Mouse (Mus musculus) midbrain, embryonic 14.5 days (tissue): ENCODE measurements at regions not wholly inside any gene's neighbourhood (a gene's known extent, or its start where the extent isn't known, plus 50 kb on each side); places are given as distances from the start of the nearest gene placed in this dataset.
"Not testable (repeated sequence)": the region's sequence is repeated elsewhere in the genome, so short reads cannot be mapped to it uniquely, and the experiment has no call there.

Source experiments
- ATAC-seq: fragments of 200-750 bp; cut with Nextera tagmentation; 2 replicates; pipeline ENCODE4 v1.8.0; 2017; ENCODE audit warnings: moderate number of reproducible peaks, moderate library complexity; ENCODE audit not compliant: low FRiP score, low TSS enrichment
- DNase-seq: peaks from one replicate; pipeline ENCODE4 v3.0.0-alpha.2; 2015
- H3K27ac ChIP-seq: fragments of 300-500 bp; sonication (generic); replicated peaks from 2 replicates; pipeline ENCODE4 v1.5.1; 2014; ENCODE audit warnings: mild to moderate bottlenecking, low read depth, low read length, moderate library complexity
- H3K27me3 ChIP-seq: fragments of 300-500 bp; sonication (generic); 2 replicates; pipeline ENCODE4 v1.6.1; 2014; ENCODE audit warnings: low read length, control low read depth, mixed read lengths; ENCODE audit not compliant: control insufficient read depth, insufficient read depth
- H3K36me3 ChIP-seq: fragments of 300-500 bp; sonication (generic); 2 replicates; pipeline ENCODE4 v1.6.1; 2014; ENCODE audit warnings: low read length, control low read depth; ENCODE audit not compliant: control insufficient read depth, insufficient read depth
- H3K4me1 ChIP-seq: fragments of 300-500 bp; sonication (generic); 2 replicates; pipeline ENCODE4 v1.6.1; 2014; ENCODE audit warnings: mild to moderate bottlenecking, antibody characterized with exemption, low read length, control low read depth; ENCODE audit not compliant: control insufficient read depth, insufficient read depth
- H3K4me2 ChIP-seq: fragments of 300-500 bp; sonication (generic); 2 replicates; pipeline ENCODE4 v1.6.1; 2014; ENCODE audit warnings: mild to moderate bottlenecking, low read length, moderate library complexity
- H3K4me3 ChIP-seq: fragments of 300-500 bp; sonication (generic); replicated peaks from 2 replicates; pipeline ENCODE4 v1.5.1; 2014; ENCODE audit warnings: low read depth, low read length
- H3K9ac ChIP-seq: fragments of 300-500 bp; sonication (generic); replicated peaks from 2 replicates; pipeline ENCODE4 v1.6.1; 2014; ENCODE audit warnings: mild to moderate bottlenecking, low read length, moderate library complexity
- H3K9me3 ChIP-seq: fragments of 300-500 bp; sonication (generic); 2 replicates; pipeline ENCODE4 v1.6.1; 2016; ENCODE audit warnings: low read length, control low read depth, mixed read lengths; ENCODE audit not compliant: control insufficient read depth
- WGBS: fragments of 180-500 bp; shearing (Covaris S2); extraction: QIAGEN DNeasy Blood & Tissue Kit; methylation state at CpG from one replicate; pipeline ENCODE4 v1.1.7; 2014; 5-methylcytosine and 5-hydroxymethylcytosine counted together

DNA sequence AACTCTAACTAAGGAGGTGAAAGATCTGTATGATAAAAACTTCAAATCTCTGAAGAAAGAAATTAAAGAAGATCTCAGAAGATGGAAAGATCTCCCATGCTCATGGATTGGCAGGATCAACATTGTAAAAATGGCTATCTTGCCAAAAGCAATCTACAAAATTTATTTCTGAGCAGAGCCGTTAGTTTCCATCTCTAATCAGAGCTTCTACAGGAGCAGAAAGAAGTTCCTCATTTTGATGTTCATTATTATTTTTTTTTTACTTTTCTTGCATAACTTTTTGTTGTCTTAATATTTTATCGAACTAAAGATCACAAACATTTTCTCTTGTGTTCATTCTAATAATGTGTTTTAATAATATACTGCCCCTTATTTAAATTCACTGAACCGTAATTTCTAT is 1825.6 kb upstream of the Nudt12 start:
- not testable (repeated sequence) for H3K4me2 ChIP-seq, H3K9ac ChIP-seq, H3K27me3 ChIP-seq, H3K36me3 ChIP-seq, H3K4me3 ChIP-seq, H3K9me3 ChIP-seq, ATAC-seq, H3K27ac ChIP-seq, DNase-seq, H3K4me1 ChIP-seq
- 96% methylated on average over 3 of the region's 3 CpGs for WGBS

DNA sequence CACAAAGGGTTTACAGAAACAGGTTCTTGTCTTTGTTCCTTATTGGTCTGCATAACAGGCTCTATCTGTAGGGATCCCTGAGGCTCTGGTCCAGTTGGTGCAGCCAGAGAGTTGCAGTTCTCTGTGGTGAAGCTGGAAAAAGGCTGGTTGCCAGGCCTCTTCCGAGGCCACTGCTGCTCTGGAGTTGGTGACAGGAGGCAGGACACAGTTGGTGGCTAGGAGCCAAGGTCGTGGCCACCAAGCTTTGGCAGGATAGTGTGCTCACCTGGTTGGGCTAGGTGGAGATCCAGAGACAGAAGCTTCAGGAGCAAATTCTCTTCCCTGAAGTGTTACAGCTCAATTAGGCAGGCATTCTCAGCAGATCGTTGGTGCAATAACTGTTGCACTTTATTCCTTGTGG is 1819.4 kb upstream of the Nudt12 start:
- no peaks in the 10 kb centered on the region for H3K4me1 ChIP-seq
- H3K27ac ChIP-seq, result no peak overlapping the region
- 89% methylated on average over 3 of the region's 3 CpGs for WGBS
- H3K9me3 ChIP-seq, result no peaks in the 10 kb centered on the region
- H3K27me3 ChIP-seq, result no peaks in the 10 kb centered on the region
- no peak for ATAC-seq
- DNase-seq, result no peak
- no peaks in the 10 kb centered on the region for H3K36me3 ChIP-seq
- no peak overlapping the region for H3K4me3 ChIP-seq
- no peak overlapping the region for H3K4me2 ChIP-seq
- H3K9ac ChIP-seq, result no peak overlapping the region

DNA sequence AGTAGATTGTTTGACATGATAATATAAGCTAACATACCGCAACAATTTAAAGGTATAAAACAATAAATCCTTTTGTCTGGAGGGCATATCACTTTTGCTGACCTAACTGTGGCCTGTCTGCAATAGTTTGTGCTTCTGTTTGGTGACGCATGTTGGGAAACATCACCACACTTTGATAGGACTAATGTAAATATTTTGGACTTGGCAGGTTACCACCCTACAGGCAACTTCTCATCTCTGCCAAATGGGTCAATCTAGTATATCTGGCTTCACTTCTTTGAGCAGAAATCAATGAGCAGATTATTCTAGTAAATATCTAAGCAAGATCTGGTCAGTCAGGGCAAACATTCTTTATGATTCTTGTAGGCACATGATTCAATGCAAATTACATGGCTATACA is 1817.3 kb upstream of the Nudt12 start:
- Histone ChIP-seq H3K27me3 (no peaks in the 10 kb centered on the region), H3K4me3 (no peak overlapping the region), H3K9me3 (no peaks in the 10 kb centered on the region), H3K4me2 (no peak overlapping the region), H3K9ac (no peak overlapping the region), H3K4me1 (no peaks in the 10 kb centered on the region), H3K36me3 (no peaks in the 10 kb centered on the region), H3K27ac (no peak overlapping the region)
- WGBS, result 98% methylated on average over 2 of the region's 2 CpGs
- DNase-seq, result no peak
- ATAC-seq, result no peak

DNA sequence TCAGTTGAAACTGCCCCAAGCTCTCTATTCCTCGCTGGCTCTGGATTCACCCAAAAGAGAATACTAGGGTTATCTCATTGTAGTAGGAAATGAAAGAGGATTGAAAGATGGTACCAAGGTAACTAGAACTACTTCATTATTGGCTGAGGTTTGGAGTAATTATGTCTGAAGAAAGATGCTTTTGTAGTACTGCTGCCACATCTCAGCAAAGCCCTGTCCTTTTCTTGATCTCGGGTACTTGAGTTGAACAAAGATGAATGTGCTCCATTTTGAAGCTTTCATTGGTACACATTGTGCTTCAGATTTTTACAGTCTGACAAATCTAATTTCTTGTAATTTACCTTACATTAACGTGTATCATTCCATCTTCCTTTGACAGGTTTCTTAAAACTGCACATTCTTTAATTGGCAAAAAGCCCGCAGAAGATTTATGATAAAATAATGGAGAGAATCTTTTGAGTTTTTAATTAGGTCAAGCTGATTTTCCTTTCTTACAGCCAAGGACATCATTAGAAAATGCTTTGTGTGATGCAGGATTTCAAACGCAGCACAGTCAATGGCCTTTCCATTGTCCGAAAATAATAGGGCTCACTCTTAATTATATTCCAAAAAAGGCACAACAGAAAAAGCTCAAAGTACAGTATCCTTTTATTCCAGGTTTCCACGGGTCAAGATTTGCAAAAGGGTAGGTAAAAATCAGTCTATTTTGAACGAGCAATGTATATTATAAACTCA is 1791.7 kb upstream of the Nudt12 start:
- H3K27me3 ChIP-seq, result no peaks in the 10 kb centered on the region
- no peak overlapping the region for H3K4me3 ChIP-seq
- no peak overlapping the region for H3K9ac ChIP-seq
- DNase-seq (peak; percentile 14), ATAC-seq (no peak)
- no peak overlapping the region for H3K4me2 ChIP-seq
- H3K36me3 ChIP-seq, result no peaks in the 10 kb centered on the region
- WGBS, result 55% methylated on average over 8 of the region's 8 CpGs
- H3K27ac ChIP-seq, result no peak overlapping the region
- H3K9me3 ChIP-seq, result no peaks in the 10 kb centered on the region
- no peaks in the 10 kb centered on the region for H3K4me1 ChIP-seq

DNA sequence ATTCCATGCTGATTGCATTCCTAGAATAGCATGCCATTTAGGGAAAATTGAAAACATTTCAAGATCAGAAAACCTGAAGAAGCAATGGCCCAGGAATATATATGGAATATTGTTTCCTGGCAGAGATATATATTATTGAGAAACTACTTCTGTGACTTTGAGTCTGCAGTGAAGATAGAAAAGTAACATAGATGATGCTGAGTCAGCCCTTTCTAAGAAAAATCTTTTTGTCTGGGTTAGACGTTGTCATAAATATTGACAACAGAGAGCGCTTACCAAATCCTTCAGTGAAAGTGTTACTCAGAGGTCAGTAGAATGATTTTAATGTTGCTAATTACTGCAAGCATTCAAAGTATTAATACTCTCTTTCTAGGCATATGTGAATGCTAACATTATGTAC is 1749.1 kb upstream of the Nudt12 start:
- Histone ChIP-seq H3K9ac (no peak overlapping the region), H3K4me3 (no peak overlapping the region), H3K9me3 (no peaks in the 10 kb centered on the region), H3K4me1 (no peaks in the 10 kb centered on the region), H3K36me3 (no peaks in the 10 kb centered on the region), H3K4me2 (no peak overlapping the region), H3K27me3 (no peaks in the 10 kb centered on the region), H3K27ac (no peak overlapping the region)
- no peak for ATAC-seq
- DNase-seq, result no peak
- WGBS, result 93% methylated on average over 2 of the region's 2 CpGs

DNA sequence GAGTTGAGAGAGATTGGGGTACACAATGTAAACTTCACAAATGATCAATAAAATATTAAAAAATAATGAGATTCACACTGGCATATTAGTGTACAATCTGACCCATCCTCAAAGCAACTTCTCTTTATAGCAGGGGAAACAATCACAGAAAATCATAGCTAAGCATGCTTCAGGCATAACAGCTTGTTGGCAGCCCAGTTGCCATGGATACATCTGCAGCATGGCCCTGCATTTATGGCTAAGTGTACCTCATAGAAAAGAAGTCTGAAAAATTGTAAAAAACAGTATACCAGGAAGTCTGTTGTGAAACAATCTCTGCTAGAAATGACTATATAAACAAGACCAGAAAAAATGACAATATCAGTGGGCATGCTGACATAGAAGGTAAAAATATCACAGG is 1747.9 kb upstream of the Nudt12 start:
- H3K36me3 ChIP-seq, result no peaks in the 10 kb centered on the region
- no peaks in the 10 kb centered on the region for H3K9me3 ChIP-seq
- peak; percentile 51 for DNase-seq
- no peak overlapping the region for H3K9ac ChIP-seq
- no peak overlapping the region for H3K4me3 ChIP-seq
- no peaks in the 10 kb centered on the region for H3K4me1 ChIP-seq
- no peaks in the 10 kb centered on the region for H3K27me3 ChIP-seq
- no peak overlapping the region for H3K27ac ChIP-seq
- no peak overlapping the region for H3K4me2 ChIP-seq
- no peak for ATAC-seq

DNA sequence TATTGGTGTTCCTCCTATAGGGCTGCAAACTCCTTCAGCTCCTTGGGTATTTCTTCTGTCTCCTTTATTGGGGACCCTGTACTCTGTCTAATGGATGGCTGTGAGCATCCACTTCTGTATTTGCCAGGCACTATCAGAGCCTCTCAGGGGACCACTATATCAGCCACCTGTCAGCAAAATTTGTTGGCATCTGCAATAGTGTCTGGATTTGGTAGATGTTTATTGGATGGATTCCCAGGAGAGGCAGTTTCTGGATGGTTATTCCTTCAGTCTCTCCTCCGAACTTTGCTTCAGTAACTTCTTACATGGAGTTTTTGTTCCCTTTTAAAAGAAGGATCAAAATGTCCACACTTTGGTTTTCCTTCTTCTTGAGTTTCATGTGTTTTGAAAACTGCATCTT is 1729.7 kb upstream of the Nudt12 start:
- ATAC-seq (no peak), DNase-seq (no peak)
- 89% methylated on average over 1 of the region's 1 CpGs for WGBS
- Histone ChIP-seq H3K27me3 (peaks cover 19% of the 10 kb centered on the region), H3K4me2 (no peak overlapping the region), H3K9me3 (no peaks in the 10 kb centered on the region), H3K27ac (no peak overlapping the region), H3K4me1 (no peaks in the 10 kb centered on the region), H3K9ac (no peak overlapping the region), H3K4me3 (no peak overlapping the region), H3K36me3 (no peaks in the 10 kb centered on the region)

DNA sequence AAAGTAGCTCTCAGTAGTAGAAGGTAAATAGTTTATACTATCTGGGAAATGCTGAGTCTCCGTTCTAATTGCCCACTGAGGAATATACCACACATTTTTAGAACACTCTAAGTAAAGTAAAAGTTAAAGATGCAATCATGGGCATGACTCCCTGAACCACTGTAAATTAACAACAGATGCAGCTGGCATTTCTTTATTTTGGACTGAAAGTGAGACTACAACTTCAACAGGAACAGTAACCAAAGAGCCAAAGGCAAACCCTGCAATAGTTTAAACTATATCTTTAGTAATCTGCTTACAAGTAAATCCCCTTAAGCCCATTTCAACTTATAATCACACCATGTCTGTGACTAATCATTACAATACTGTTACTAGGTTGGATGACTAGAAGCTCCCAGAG is 1725.0 kb upstream of the Nudt12 start:
- H3K4me2 ChIP-seq, result no peak overlapping the region
- H3K36me3 ChIP-seq, result no peaks in the 10 kb centered on the region
- WGBS, result 71% methylated on average over 1 of the region's 1 CpGs
- H3K4me3 ChIP-seq, result no peak overlapping the region
- H3K27ac ChIP-seq, result no peak overlapping the region
- no peaks in the 10 kb centered on the region for H3K9me3 ChIP-seq
- no peak overlapping the region for H3K9ac ChIP-seq
- ATAC-seq, result no peak
- peaks cover 38% of the 10 kb centered on the region for H3K27me3 ChIP-seq
- peak; percentile 30 for DNase-seq
- H3K4me1 ChIP-seq, result no peaks in the 10 kb centered on the region

DNA sequence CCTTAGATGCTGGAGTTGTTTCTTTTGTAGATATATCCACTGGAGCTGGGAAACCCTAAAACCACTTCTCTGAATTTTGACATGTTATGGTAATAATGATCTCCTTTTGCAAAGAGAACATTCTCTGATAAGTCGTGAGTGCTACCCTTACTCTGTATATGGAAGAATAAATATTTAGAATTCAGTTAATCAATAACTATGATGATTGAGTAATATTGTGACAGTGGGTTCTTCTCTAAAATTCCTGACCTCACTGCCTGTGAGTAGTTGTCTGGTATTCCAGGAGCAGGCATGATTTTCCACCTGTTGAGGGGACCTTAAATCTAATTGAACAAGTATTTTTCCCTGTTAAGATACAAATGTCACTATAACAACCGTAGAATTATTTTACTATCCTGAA is 1707.0 kb upstream of the Nudt12 start:
- DNase-seq (no peak), ATAC-seq (no peak)
- Histone ChIP-seq H3K4me1 (no peaks in the 10 kb centered on the region), H3K9ac (no peak overlapping the region), H3K27me3 (no peaks in the 10 kb centered on the region), H3K36me3 (no peaks in the 10 kb centered on the region), H3K9me3 (no peaks in the 10 kb centered on the region), H3K27ac (no peak overlapping the region), H3K4me2 (no peak overlapping the region), H3K4me3 (no peak overlapping the region)
- WGBS, result 93% methylated on average over 2 of the region's 2 CpGs
